Mouse (Mus musculus) liver, embryonic 15.5 days (tissue): Measurements from ENCODE around the gene Khdrbs1. TPM values are rescaled to one million over a fixed set of nuclear protein-coding genes. Genes with fewer than 3 reads are reported as not detected.
A peak's percentile ranks its signal among the peaks of the same experiment; 100 is the strongest.
"Not testable (repeated sequence)": the region's sequence is repeated elsewhere in the genome, so short reads cannot be mapped to it uniquely, and the experiment has no call there.

Experiments used
- ATAC-seq: fragments of 200-750 bp; cut with Nextera tagmentation; 2 replicates; pipeline ENCODE4 v1.8.0; 2017; ENCODE audit warnings: moderate number of reproducible peaks, mild to moderate bottlenecking, moderate library complexity; ENCODE audit not compliant: insufficient read depth
- H3K27ac ChIP-seq: fragments of 300-500 bp; sonication (generic); replicated peaks from 2 replicates; pipeline ENCODE4 v1.5.1; 2015; ENCODE audit warnings: mild to moderate bottlenecking, inconsistent platforms
- H3K27me3 ChIP-seq: fragments of 300-500 bp; sonication (generic); 2 replicates; pipeline ENCODE4 v1.6.1; 2015; ENCODE audit warnings: mild to moderate bottlenecking, inconsistent platforms
- H3K36me3 ChIP-seq: fragments of 300-500 bp; sonication (generic); replicated peaks from 2 replicates; pipeline ENCODE4 v1.6.1; 2015; ENCODE audit warnings: moderate library complexity, mild to moderate bottlenecking, inconsistent platforms
- H3K4me1 ChIP-seq: fragments of 300-500 bp; sonication (generic); replicated peaks from 2 replicates; pipeline ENCODE4 v1.6.1; 2015; ENCODE audit warnings: inconsistent platforms
- H3K4me2 ChIP-seq: fragments of 300-500 bp; sonication (generic); 2 replicates; pipeline ENCODE4 v1.6.1; 2015; ENCODE audit warnings: moderate library complexity, mild to moderate bottlenecking, inconsistent platforms
- H3K4me3 ChIP-seq: fragments of 300-500 bp; sonication (generic); replicated peaks from 2 replicates; pipeline ENCODE4 v1.5.1; 2015; ENCODE audit warnings: mild to moderate bottlenecking, inconsistent platforms
- H3K9ac ChIP-seq: fragments of 300-500 bp; sonication (generic); 2 replicates; pipeline ENCODE4 v1.6.1; 2015; ENCODE audit warnings: moderate library complexity, mild to moderate bottlenecking, inconsistent platforms
- H3K9me3 ChIP-seq: fragments of 300-500 bp; sonication (generic); replicated peaks from 2 replicates; pipeline ENCODE4 v1.6.1; 2016; ENCODE audit warnings: inconsistent platforms
- WGBS: fragments of 180-500 bp; shearing (Covaris S2); methylation state at CpG from one replicate; pipeline ENCODE4 v1.1.7; 2015; ENCODE audit warnings: mixed read lengths; ENCODE audit not compliant: insufficient replicate concordance; 5-methylcytosine and 5-hydroxymethylcytosine counted together
- polyA plus RNA-seq: library from polyadenylated mRNA; unstranded; fragments of >200 nt; fragmentation: Nextera tagmentation; extraction: Ambion mirVana; gene quantifications from 2 replicates; pipeline ENCODE4 v1.2.1, GENCODE M21; 2015

The Khdrbs1 gene
- polyA plus RNA-seq, 1 experiment from 2014 or later, result 26.1 TPM

GRCm38 (mm10) chr4:129702454-129702853 is 39.6 kb downstream of the Khdrbs1 start:
- Histone ChIP-seq H3K9me3 (no peaks in the 10 kb centered on the region), H3K4me3 (no peak overlapping the region), H3K4me1 (peaks cover 9% of the 10 kb centered on the region), H3K4me2 (no peak overlapping the region), H3K36me3 (peaks cover 49% of the 10 kb centered on the region), H3K27ac (no peak overlapping the region), H3K27me3 (no peaks in the 10 kb centered on the region), H3K9ac (no peak overlapping the region)
- no peak for ATAC-seq
- WGBS, result 65% methylated on average over 11 of the region's 11 CpGs

- Histone ChIP-seq H3K9ac (no peak overlapping the region), H3K27ac (no peak overlapping the region), H3K36me3 (peaks cover 46% of the 10 kb centered on the region), H3K4me1 (peaks cover 16% of the 10 kb centered on the region), H3K4me3 (peak overlapping the region; percentile 40), H3K4me2 (peak overlapping the region; percentile 63), H3K9me3 (no peaks in the 10 kb centered on the region), H3K27me3 (no peaks in the 10 kb centered on the region)
- no peak for ATAC-seq
- 37% methylated on average over 17 of the region's 17 CpGs for WGBS
Observed at GRCm38 (mm10) chr4:129701503-129702377, 40.4 kb downstream of the Khdrbs1 start.

GRCm38 (mm10) chr4:129700661-129701060 is 41.4 kb downstream of the Khdrbs1 start:
- peaks cover 23% of the 10 kb centered on the region for H3K4me1 ChIP-seq
- H3K4me3 ChIP-seq, H3K4me2 ChIP-seq, H3K27me3 ChIP-seq, H3K9ac ChIP-seq, H3K9me3 ChIP-seq, ATAC-seq, H3K27ac ChIP-seq: not testable (repeated sequence)
- H3K36me3 ChIP-seq, result peaks cover 36% of the 10 kb centered on the region
- 80% methylated on average over 6 of the region's 6 CpGs for WGBS

- 78% methylated on average over 1 of the region's 1 CpGs for WGBS
- Histone ChIP-seq H3K9me3 (no peaks in the 10 kb centered on the region), H3K4me3 (no peak overlapping the region), H3K4me2 (no peak overlapping the region), H3K36me3 (peaks cover 31% of the 10 kb centered on the region), H3K4me1 (peaks cover 27% of the 10 kb centered on the region), H3K27me3 (no peaks in the 10 kb centered on the region), H3K9ac (no peak overlapping the region), H3K27ac (no peak overlapping the region)
- no peak for ATAC-seq
Observed at GRCm38 (mm10) chr4:129700216-129700615, 41.9 kb downstream of the Khdrbs1 start.

GRCm38 (mm10) chr4:129697191-129697590 is 44.9 kb downstream of the Khdrbs1 start:
- H3K4me1 ChIP-seq, result peaks cover 26% of the 10 kb centered on the region
- ATAC-seq, result no peak
- H3K27ac ChIP-seq, result no peak overlapping the region; the same call in 1 of the 2 replicates
- H3K36me3 ChIP-seq, result peaks cover 14% of the 10 kb centered on the region
- H3K4me2 ChIP-seq, result peak overlapping the region; percentile 93
- H3K9me3 ChIP-seq, result no peaks in the 10 kb centered on the region
- H3K9ac ChIP-seq, result peak overlapping the region; percentile 71
- H3K4me3 ChIP-seq, result peak overlapping the region; percentile 80
- WGBS, result 66% methylated on average over 7 of the region's 7 CpGs
- no peaks in the 10 kb centered on the region for H3K27me3 ChIP-seq

- Histone ChIP-seq H3K4me2 (peak within 1 kb of the TSS; percentile 93), H3K4me1 (peaks cover 19% of the 10 kb centered on the region), H3K9ac (peak within 1 kb of the TSS; percentile 71), H3K4me3 (peak within 1 kb of the TSS; percentile 80), H3K27ac (peak within 1 kb of the TSS; percentile 77), H3K36me3 (peaks cover 16% of the 10 kb centered on the region), H3K27me3 (no peaks in the 10 kb centered on the region), H3K9me3 (no peaks in the 10 kb centered on the region)
- under 1% methylated on average over 57 of the region's 57 CpGs for WGBS
- peak; percentile 90 for ATAC-seq
Observed at GRCm38 (mm10) chr4:129696158-129696985, 45.7 kb downstream of the Khdrbs1 start, which contains the start of gene Tmem39b. TSS of gene Tmem39b (minus strand) at chr4:129696838.

- Histone ChIP-seq H3K4me3 (peak overlapping the region; percentile 80), H3K4me2 (peak overlapping the region; percentile 93), H3K27me3 (no peaks in the 10 kb centered on the region), H3K9me3 (no peaks in the 10 kb centered on the region), H3K9ac (peak overlapping the region; percentile 71), H3K4me1 (peaks cover 19% of the 10 kb centered on the region), H3K27ac (peak overlapping the region; percentile 77), H3K36me3 (peaks cover 17% of the 10 kb centered on the region)
- 0 out of 2 replicates have a peak, but pooled peaks have one; percentile 3 for ATAC-seq
- WGBS, result 17% methylated on average over 6 of the region's 6 CpGs
Observed at GRCm38 (mm10) chr4:129695815-129696157, 46.3 kb downstream of the Khdrbs1 start.

- no peak overlapping the region for H3K4me2 ChIP-seq
- H3K36me3 ChIP-seq, result peaks cover 34% of the 10 kb centered on the region
- H3K9ac ChIP-seq, result no peak overlapping the region
- H3K27me3 ChIP-seq, result no peaks in the 10 kb centered on the region
- H3K4me1 ChIP-seq, result no peaks in the 10 kb centered on the region
- WGBS, result 83% methylated on average over 6 of the region's 6 CpGs
- no peaks in the 10 kb centered on the region for H3K9me3 ChIP-seq
- H3K4me3 ChIP-seq, result no peak overlapping the region
- no peak for ATAC-seq
- no peak overlapping the region for H3K27ac ChIP-seq
Observed at GRCm38 (mm10) chr4:129684531-129684930, 57.6 kb downstream of the Khdrbs1 start.

- H3K9me3 ChIP-seq, result no peaks in the 10 kb centered on the region
- H3K27ac ChIP-seq, result no peak overlapping the region
- H3K36me3 ChIP-seq, result peaks cover 34% of the 10 kb centered on the region
- no peak overlapping the region for H3K4me2 ChIP-seq
- 0 out of 2 replicates have a peak, but pooled peaks have one; percentile 18 for ATAC-seq
- H3K9ac ChIP-seq, result no peak overlapping the region
- no peaks in the 10 kb centered on the region for H3K27me3 ChIP-seq
- no peak overlapping the region for H3K4me3 ChIP-seq
- 77% methylated on average over 11 of the region's 11 CpGs for WGBS
- no peaks in the 10 kb centered on the region for H3K4me1 ChIP-seq
Observed at GRCm38 (mm10) chr4:129683901-129684493, 58.1 kb downstream of the Khdrbs1 start.

- H3K27ac ChIP-seq, result no peak overlapping the region
- WGBS, result 76% methylated on average over 11 of the region's 11 CpGs
Observed at GRCm38 (mm10) chr4:129681837-129682236, 60.3 kb downstream of the Khdrbs1 start.

More at GRCm38 (mm10) chr4:129681837-129682236, 60.3 kb downstream of the Khdrbs1 start:
- H3K4me2 ChIP-seq, result no peak overlapping the region
- no peak overlapping the region for H3K4me3 ChIP-seq
- H3K9ac ChIP-seq, result no peak overlapping the region
- peaks cover 31% of the 10 kb centered on the region for H3K36me3 ChIP-seq
- ATAC-seq, result no peak
- no peaks in the 10 kb centered on the region for H3K4me1 ChIP-seq
- H3K27me3 ChIP-seq, result no peaks in the 10 kb centered on the region
- no peaks in the 10 kb centered on the region for H3K9me3 ChIP-seq
